Mouse (Mus musculus) skeletal muscle tissue, postnatal 0 days (tissue): ENCODE data around the gene Lce1g. TPM values are rescaled to one million over a fixed set of nuclear protein-coding genes. Genes with fewer than 3 reads are reported as not detected.

ENCODE experiments used
- polyA plus RNA-seq: library from polyadenylated mRNA; unstranded; fragments of >200 nt; fragmentation: Nextera tagmentation; extraction: Ambion mirVana; gene quantifications from 2 replicates; pipeline ENCODE4 v1.2.1, GENCODE M21; 2015

Gene Lce1g
- 5.5 TPM in 1 of 2 replicates, not detected in the other for polyA plus RNA-seq

GRCm38 (mm10) chr3:92752238-92752637, at the start of gene Lce1g:
TSS of gene Lce1g (minus strand) at chr3:92752338.

GRCm38 (mm10) chr3:92790414-92790813, 38.3 kb upstream of the Lce1g start, which contains the start of gene Lce1j:
TSS of gene Lce1j (minus strand) at chr3:92790514.

GRCm38 (mm10) chr3:92778799-92779198, 26.7 kb upstream of the Lce1g start, which contains the start of gene Lce1i:
TSS of gene Lce1i (minus strand) at chr3:92778899.

GRCm38 (mm10) chr3:92764965-92765364, 12.8 kb upstream of the Lce1g start, which contains the start of gene Lce1h:
TSS of gene Lce1h (minus strand) at chr3:92765065.

GRCm38 (mm10) chr3:92738996-92739395, 13.1 kb downstream of the Lce1g start, which contains the start of gene Gm38119:
TSS of gene Gm38119 (minus strand) at chr3:92739096.

GRCm38 (mm10) chr3:92720250-92720649, 31.9 kb downstream of the Lce1g start, which contains the start of gene Lce1f:
TSS of gene Lce1f (minus strand) at chr3:92720350.

GRCm38 (mm10) chr3:92708974-92709373, 43.2 kb downstream of the Lce1g start, which contains the start of gene Lce1e:
TSS of gene Lce1e (minus strand) at chr3:92709074.

Other genes starting within 250 kb of the Lce1g start
- gene 2310046K23Rik, start 217.8 kb downstream of the Lce1g start, polyA plus RNA-seq: not detected in 2 replicates
- gene Ivl, start 178.6 kb downstream of the Lce1g start, polyA plus RNA-seq: 4.4 TPM in 1 of 2 replicates, not detected in the other
- not detected in 2 replicates for gene Smcp, start 163.3 kb downstream of the Lce1g start, polyA plus RNA-seq
- not detected in 2 replicates for gene 2210017I01Rik, start 144.8 kb downstream of the Lce1g start, polyA plus RNA-seq
- gene Lce6a, start 130.7 kb downstream of the Lce1g start, polyA plus RNA-seq: 3.9 TPM in 1 of 2 replicates, not detected in the other
- gene Lce1a1, start 104.0 kb downstream of the Lce1g start, polyA plus RNA-seq: 10.0 TPM in 1 of 2 replicates, not detected in the other
- gene Lce1b, start 95.4 kb downstream of the Lce1g start, polyA plus RNA-seq: 4.4 TPM in 1 of 2 replicates, not detected in the other
- 22.2 TPM in 1 of 2 replicates, not detected in the other for gene Lce1a2, start 82.0 kb downstream of the Lce1g start, polyA plus RNA-seq
- 19.1 TPM in 1 of 2 replicates, not detected in the other for gene Lce1c, start 73.1 kb downstream of the Lce1g start, polyA plus RNA-seq
- gene Lce1d, start 65.1 kb downstream of the Lce1g start, polyA plus RNA-seq: 4.5 TPM in 1 of 2 replicates, not detected in the other
- 9.5 TPM in 1 of 2 replicates, not detected in the other for gene Lce1e, start 43.3 kb downstream of the Lce1g start, polyA plus RNA-seq
- 9.6 TPM in 1 of 2 replicates, not detected in the other for gene Lce1f, start 32.0 kb downstream of the Lce1g start, polyA plus RNA-seq
- not detected in 2 replicates for gene Gm38119, start 13.2 kb downstream of the Lce1g start, polyA plus RNA-seq
- gene Lce1h, start 12.7 kb upstream of the Lce1g start, polyA plus RNA-seq: 5.9 TPM in 1 of 2 replicates, not detected in the other
- gene Lce1i, start 26.6 kb upstream of the Lce1g start, polyA plus RNA-seq: 12.5 TPM in 1 of 2 replicates, not detected in the other
- gene Lce1j, start 38.2 kb upstream of the Lce1g start, polyA plus RNA-seq: 3.5 TPM in 1 of 2 replicates, not detected in the other
- 2.4 TPM in 1 of 2 replicates, not detected in the other for gene Lce1k, start 55.6 kb upstream of the Lce1g start, polyA plus RNA-seq
- 3.5 TPM in 1 of 2 replicates, not detected in the other for gene Kprp, start 74.9 kb upstream of the Lce1g start, polyA plus RNA-seq
- gene Lce1l, start 98.9 kb upstream of the Lce1g start, polyA plus RNA-seq: 8.8 TPM in 1 of 2 replicates, not detected in the other
- 8.3 TPM in 1 of 2 replicates, not detected in the other for gene 2310050C09Rik, start 117.9 kb upstream of the Lce1g start, polyA plus RNA-seq
- gene Lce3a, start 173.9 kb upstream of the Lce1g start, polyA plus RNA-seq: not detected in 2 replicates
- gene Lce3b, start 180.6 kb upstream of the Lce1g start, polyA plus RNA-seq: not detected in 2 replicates
- gene Lce3c, start 192.1 kb upstream of the Lce1g start, polyA plus RNA-seq: 5.2 TPM in 1 of 2 replicates, not detected in the other
- gene Lce3d, start 205.1 kb upstream of the Lce1g start, polyA plus RNA-seq: not detected in 2 replicates
- 0.35 TPM in 1 of 2 replicates, not detected in the other for gene Lce3e, start 214.7 kb upstream of the Lce1g start, polyA plus RNA-seq
- not detected in 2 replicates for gene Lce3f, start 239.9 kb upstream of the Lce1g start, polyA plus RNA-seq